Mouse (Mus musculus): ENCODE results near the gene Tia1. TPM values are rescaled to one million over a fixed set of nuclear protein-coding genes. Genes with fewer than 3 reads are reported as not detected.

Tia1 gene
- total RNA-seq, 1 experiment from 2014 or later, result 48.8 TPM

GRCm38 (mm10) chr6:86433696-86434095 lies 29.7 kb downstream of the Tia1 start:
- no peak for DNase-seq

GRCm38 (mm10) chr6:86437711-86438110 lies 33.7 kb downstream of the Tia1 start:
- DNase-seq, result peak; percentile 72

- DNase-seq, result peak; percentile 96
Measured at GRCm38 (mm10) chr6:86438272-86439118, 34.5 kb downstream of the Tia1 start, which contains the start of gene C87436. Gene C87436, plus strand, starts transcription at chr6:86438374.

- DNase-seq, result peak; percentile 37
Measured at GRCm38 (mm10) chr6:86439119-86439496, 35.1 kb downstream of the Tia1 start.

- no peak for DNase-seq
Measured at GRCm38 (mm10) chr6:86439531-86439930, 35.5 kb downstream of the Tia1 start.

GRCm38 (mm10) chr6:86441571-86441970 lies 37.6 kb downstream of the Tia1 start:
- no peak for DNase-seq

- DNase-seq, result no peak
Measured at GRCm38 (mm10) chr6:86445551-86445950, 41.5 kb downstream of the Tia1 start.

GRCm38 (mm10) chr6:86446927-86447568 lies 43.0 kb downstream of the Tia1 start:
- no peak for DNase-seq

GRCm38 (mm10) chr6:86456727-86457126 lies 52.7 kb downstream of the Tia1 start:
- no peak for DNase-seq

GRCm38 (mm10) chr6:86463079-86463478 lies 59.1 kb downstream of the Tia1 start:
- no peak for DNase-seq

- DNase-seq, result no peak
Measured at GRCm38 (mm10) chr6:86471317-86471716, 67.3 kb downstream of the Tia1 start.

- no peak for DNase-seq
Measured at GRCm38 (mm10) chr6:86471760-86472099, 67.7 kb downstream of the Tia1 start.

- DNase-seq, result peak; percentile 100
Measured at GRCm38 (mm10) chr6:86472100-86472955, 68.3 kb downstream of the Tia1 start.

- no peak for DNase-seq
Measured at GRCm38 (mm10) chr6:86473077-86473476, 69.1 kb downstream of the Tia1 start.

GRCm38 (mm10) chr6:86474072-86474471 lies 70.1 kb downstream of the Tia1 start:
- no peak for DNase-seq

GRCm38 (mm10) chr6:86474646-86475181 lies 70.7 kb downstream of the Tia1 start:
- DNase-seq, result no peak

GRCm38 (mm10) chr6:86475462-86476167 lies 71.6 kb downstream of the Tia1 start:
- peak; percentile 32 for DNase-seq

GRCm38 (mm10) chr6:86476931-86477330 lies 72.9 kb downstream of the Tia1 start:
- DNase-seq, result no peak

- DNase-seq, result peak; percentile 65
Measured at GRCm38 (mm10) chr6:86479311-86479710, 75.3 kb downstream of the Tia1 start.

- no peak for DNase-seq
Measured at GRCm38 (mm10) chr6:86479816-86480188, 75.8 kb downstream of the Tia1 start.

- DNase-seq, result peak; percentile 70
Measured at GRCm38 (mm10) chr6:86480189-86480831, 76.3 kb downstream of the Tia1 start.

Measured in adrenal gland, postnatal 14 days (tissue).